Mouse (Mus musculus) olfactory bulb, adult 2 months (tissue): ENCODE measurements around the gene Gm3033. TPM values are rescaled to one million over a fixed set of nuclear protein-coding genes. Genes with fewer than 3 reads are reported as not detected.
"Not testable (repeated sequence)": the region's sequence is repeated elsewhere in the genome, so short reads cannot be mapped to it uniquely, and the experiment has no call there.

Experiments
- H3K27ac ChIP-seq: fragments of 200-500 bp; 2 replicates; pipeline ENCODE4 v1.5.1; 2012; ENCODE audit warnings: low read depth, low read length; ENCODE audit not compliant: insufficient read depth
- H3K4me1 ChIP-seq: fragments of 200-500 bp; 2 replicates; pipeline ENCODE4 v1.6.1; 2012; ENCODE audit warnings: low read length; ENCODE audit not compliant: control insufficient read depth, insufficient read depth
- H3K4me3 ChIP-seq: fragments of 200-500 bp; 2 replicates; pipeline ENCODE4 v1.5.1; 2012; ENCODE audit warnings: mild to moderate bottlenecking, low read depth, low read length, moderate library complexity; ENCODE audit not compliant: insufficient read depth
- WGBS: fragments of 180-500 bp; shearing (Covaris S2); methylation state at CpG from one replicate; pipeline ENCODE4 v1.1.7; 2018; 5-methylcytosine and 5-hydroxymethylcytosine counted together
- polyA plus RNA-seq: library from polyadenylated mRNA; stranded (reverse); fragments of >200 nt; gene quantifications from 2 replicates; pipeline ENCODE4 v1.2.4, GENCODE M21; 2012; ENCODE audit warnings: low replicate concordance; ENCODE audit not compliant: missing spikeins, insufficient read depth, insufficient read length

The Gm3033 gene
- not detected in 2 replicates for polyA plus RNA-seq

DNA sequence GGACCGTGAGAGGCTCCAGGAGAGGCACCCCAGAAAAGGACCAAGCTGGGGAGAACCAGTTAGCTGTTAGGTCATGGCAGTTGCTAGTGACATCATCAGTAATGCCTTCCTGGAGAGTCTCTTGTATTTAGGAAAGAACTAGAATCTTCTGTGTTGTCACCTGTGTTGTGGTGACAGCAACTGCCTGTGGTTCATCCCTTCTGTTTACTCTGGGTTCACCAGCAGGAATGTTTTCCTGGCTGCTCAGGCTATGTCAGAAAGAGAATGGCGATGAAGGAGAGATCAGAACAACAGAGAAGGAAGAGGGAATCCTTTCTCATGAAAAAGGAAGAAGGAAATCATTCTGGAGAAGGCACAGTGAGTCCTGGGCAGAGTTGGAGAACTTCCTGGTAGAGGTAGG, at the start of gene Gm3033:
TSS of gene Gm3033 (plus strand) at position 301 of the 400 bp plus-strand sequence.
- not testable (repeated sequence) for H3K27ac ChIP-seq, H3K4me3 ChIP-seq, H3K4me1 ChIP-seq
- WGBS: no CpG with 5 or more reads among the region's 2 CpGs

- not testable (repeated sequence) for H3K27ac ChIP-seq, H3K4me1 ChIP-seq, H3K4me3 ChIP-seq
- WGBS: no CpG with 5 or more reads among the region's 31 CpGs
These were observed 36.3 kb upstream of the Gm3033 start, which contains the start of gene Gm3002 for GRCm38 (mm10) chr14:3809774-3810173. Gene Gm3002 (plus strand): TSS chr14:3810074.

GRCm38 (mm10) chr14:3883872-3884271, 37.8 kb downstream of the Gm3033 start, which contains the start of gene Gm2916:
Gene Gm2916 (plus strand): TSS chr14:3884172.
- H3K4me1 ChIP-seq, H3K4me3 ChIP-seq, H3K27ac ChIP-seq: not testable (repeated sequence)
- no CpG with 5 or more reads among the region's 1 CpGs for WGBS

Other genes starting within 250 kb of the Gm3033 start
- gene Gm3012, start 211.7 kb upstream of the Gm3033 start, polyA plus RNA-seq: not detected in 2 replicates
- gene Gm3020, start 194.2 kb upstream of the Gm3033 start, polyA plus RNA-seq: not detected in 2 replicates
- gene Gm3043, start 157.5 kb upstream of the Gm3033 start, polyA plus RNA-seq: not detected in 2 replicates
- not detected in 2 replicates for gene Gm3002, start 36.2 kb upstream of the Gm3033 start, polyA plus RNA-seq
- gene Gm2916, start 37.9 kb downstream of the Gm3033 start, polyA plus RNA-seq: not detected in 2 replicates
- not detected in 2 replicates for gene Gm3029, start 85.5 kb downstream of the Gm3033 start, polyA plus RNA-seq
- not detected in 2 replicates for gene Gm3095, start 117.3 kb downstream of the Gm3033 start, polyA plus RNA-seq
- gene Gm3099, start 152.1 kb downstream of the Gm3033 start, polyA plus RNA-seq: not detected in 2 replicates
- gene Gm5796, start 177.7 kb downstream of the Gm3033 start, polyA plus RNA-seq: not detected in 2 replicates
- gene Gm3115, start 237.9 kb downstream of the Gm3033 start, polyA plus RNA-seq: not detected in 2 replicates